Mouse (Mus musculus) ES-CJ7 (cell line): ENCODE measurements around the gene Zfp423.
A peak's percentile ranks its signal among the peaks of the same experiment; 100 is the strongest.

ENCODE experiments used
- DNase-seq: peaks from one replicate; pipeline ENCODE4 v3.0.0; 2011; ENCODE audit warnings: low read depth, low spot score

Zfp423 gene

GRCm38 (mm10) chr8:87952298-87952697 lies 7.1 kb downstream of the Zfp423 start:
- DNase-seq, result no peak

GRCm38 (mm10) chr8:87944225-87944934 lies 15.0 kb downstream of the Zfp423 start:
- peak; percentile 75 for DNase-seq

GRCm38 (mm10) chr8:87943651-87944091 lies 15.7 kb downstream of the Zfp423 start:
- no peak for DNase-seq

- no peak for DNase-seq
Measured at GRCm38 (mm10) chr8:87940646-87941045, 18.7 kb downstream of the Zfp423 start.

- DNase-seq, result peak; percentile 58
Measured at GRCm38 (mm10) chr8:87939308-87939936, 20.0 kb downstream of the Zfp423 start.

- peak; percentile 90 for DNase-seq
Measured at GRCm38 (mm10) chr8:87938351-87939232, 20.8 kb downstream of the Zfp423 start.

- DNase-seq, result no peak
Measured at GRCm38 (mm10) chr8:87937211-87937610, 22.2 kb downstream of the Zfp423 start.

- DNase-seq, result no peak
Measured at GRCm38 (mm10) chr8:87935088-87935680, 24.2 kb downstream of the Zfp423 start.

- DNase-seq, result peak; percentile 38
Measured at GRCm38 (mm10) chr8:87934175-87934574, 25.2 kb downstream of the Zfp423 start.

GRCm38 (mm10) chr8:87933752-87934151 lies 25.6 kb downstream of the Zfp423 start:
- DNase-seq, result no peak

- no peak for DNase-seq
Measured at GRCm38 (mm10) chr8:87928857-87929256, 30.5 kb downstream of the Zfp423 start.

GRCm38 (mm10) chr8:87927034-87927830 lies 32.2 kb downstream of the Zfp423 start:
- peak; percentile 59 for DNase-seq

- DNase-seq, result no peak
Measured at GRCm38 (mm10) chr8:87926098-87926890, 33.1 kb downstream of the Zfp423 start.

GRCm38 (mm10) chr8:87922936-87923335 lies 36.5 kb downstream of the Zfp423 start:
- DNase-seq, result no peak

GRCm38 (mm10) chr8:87922446-87922845 lies 36.9 kb downstream of the Zfp423 start:
- no peak for DNase-seq

GRCm38 (mm10) chr8:87918004-87918403 lies 41.4 kb downstream of the Zfp423 start:
- DNase-seq, result no peak

- no peak for DNase-seq
Measured at GRCm38 (mm10) chr8:87915763-87916162, 43.6 kb downstream of the Zfp423 start.

GRCm38 (mm10) chr8:87914247-87914967 lies 45.0 kb downstream of the Zfp423 start:
- no peak for DNase-seq

GRCm38 (mm10) chr8:87908940-87909339 lies 50.5 kb downstream of the Zfp423 start:
- DNase-seq, result no peak
